In the genomic region with DNA sequence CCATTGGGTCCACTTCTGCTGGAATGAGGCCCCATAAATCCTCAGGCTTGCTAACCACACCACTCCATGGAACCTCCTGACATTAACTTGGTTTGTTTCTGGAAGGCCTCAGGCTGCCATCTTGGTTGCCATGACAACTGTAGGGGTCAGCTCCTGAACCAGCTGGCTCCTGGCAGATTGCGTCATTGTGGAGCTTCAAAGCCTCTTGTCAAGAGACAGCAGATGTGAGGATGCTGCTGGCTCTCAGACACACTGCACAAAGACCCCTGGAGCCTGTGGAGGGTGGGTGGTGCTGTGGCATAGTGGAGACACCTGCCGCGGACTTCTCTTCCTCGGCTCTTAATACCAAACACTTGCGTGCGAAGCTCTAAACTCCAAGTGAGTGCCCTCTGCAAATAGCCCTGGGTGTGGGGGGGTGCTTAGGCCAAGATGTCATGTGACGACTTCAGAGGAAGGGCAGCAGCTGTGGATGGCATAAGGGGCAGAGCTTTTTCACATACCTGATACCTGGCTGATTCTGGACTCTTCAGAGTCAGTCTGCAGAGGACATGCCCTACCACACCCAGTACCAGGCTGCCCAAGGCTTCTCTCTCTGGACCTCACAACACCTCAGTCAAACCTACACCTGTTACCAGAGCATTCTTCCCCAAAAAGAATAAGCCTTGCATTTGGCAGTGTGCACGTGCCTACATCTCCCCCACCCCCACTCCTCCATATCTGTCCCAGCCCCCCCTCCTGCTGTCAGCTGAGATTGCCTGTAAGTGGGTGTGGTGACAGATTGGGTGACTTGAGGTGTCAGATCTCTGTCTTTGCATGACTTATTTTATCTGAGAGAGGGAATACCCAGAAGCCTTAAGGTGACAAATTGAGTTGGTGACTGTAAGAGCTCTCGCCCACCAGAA, we compare ENCODE assay signal across 11 mouse cellular contexts. TPM values are rescaled to one million over a fixed set of nuclear protein-coding genes. Genes with fewer than 3 reads are reported as not detected.
DNase-seq lines count a peak whose midpoint lies in the region; ATAC-seq and TF ChIP-seq lines count a peak whose summit lies in the region.
"Had no signal": no experiment of that assay in that cellular context is flagged by ENCODE, and none has a peak within 500 bp of the region (broad histone marks: within the 10 kb centered on the region; RNA-seq: fewer than 3 reads in every experiment).

No protein-coding gene starts in this region.

- H3K4me3 ChIP-seq in heart, postnatal 0 days (ENCODE audit: low read depth, low read length) = no peak overlapping the region
- no peak overlapping the region for H3K4me3 ChIP-seq in forebrain, postnatal 0 days (ENCODE audit: low read depth, low read length)
- H3K4me3 ChIP-seq in midbrain, embryonic 16.5 days (ENCODE audit: low read depth, low read length) = no peak overlapping the region
- H3K4me3 ChIP-seq: lung, embryonic 15.5 days had no signal

- H3K9ac ChIP-seq in heart, postnatal 0 days (replicated peaks; ENCODE audit: low read depth, low read length) = no peak overlapping the region
- H3K9ac ChIP-seq in forebrain, postnatal 0 days = no peak overlapping the region
- H3K9ac ChIP-seq in midbrain, embryonic 16.5 days (ENCODE audit: low read depth, low read length) = no peak overlapping the region
- H3K9ac ChIP-seq: lung, embryonic 15.5 days had no signal

- no peaks in the 10 kb centered on the region for H3K27me3 ChIP-seq in heart, postnatal 0 days (ENCODE audit: control insufficient read depth, insufficient read depth, low read length)
- H3K27me3 ChIP-seq in forebrain, postnatal 0 days (ENCODE audit: insufficient read depth, low read length) = no peaks in the 10 kb centered on the region
- H3K27me3 ChIP-seq in midbrain, embryonic 16.5 days (ENCODE audit: control insufficient read depth, insufficient read depth, low read depth, low read length) = no peaks in the 10 kb centered on the region
- H3K27me3 ChIP-seq: lung, embryonic 15.5 days had no signal

- H3K4me1 ChIP-seq in heart, postnatal 0 days (ENCODE audit: control insufficient read depth, insufficient read depth) = 0 out of 2 replicates have a peak, but pooled peaks cover 6% of the 10 kb centered on the region
- no peaks in the 10 kb centered on the region for H3K4me1 ChIP-seq in forebrain, postnatal 0 days (ENCODE audit: insufficient read depth)
- peaks cover 8% of the 10 kb centered on the region for H3K4me1 ChIP-seq in midbrain, embryonic 16.5 days (ENCODE audit: control insufficient read depth, insufficient read depth, low read length)
- H3K4me1 ChIP-seq: lung, embryonic 15.5 days had no signal

- intact Hi-C loops in heart, postnatal 36 days (cut with DNase I) = loop anchor here (5.0 kb wide), 1 partner anchor 327 kb away; no protein-coding TSS in a partner anchor

- H3K4me2 ChIP-seq in heart, postnatal 0 days (ENCODE audit: low read depth, low read length) = no peak overlapping the region
- no peak overlapping the region for H3K4me2 ChIP-seq in forebrain, postnatal 0 days (ENCODE audit: low read depth)
- H3K4me2 ChIP-seq in midbrain, embryonic 16.5 days (ENCODE audit: low read length) = no peak overlapping the region
- H3K4me2 ChIP-seq: lung, embryonic 15.5 days had no signal

- TF ChIP-seq EP300 in heart, postnatal 0 days (IDR thresholded peaks at IDR 0.05; ENCODE audit: low read depth) = 0 out of 2 replicates have a peak, but pooled peaks have one; percentile 50

- peak; percentile 34 for ATAC-seq in heart, postnatal 0 days (ENCODE audit: insufficient read depth, low read depth)
- ATAC-seq in forebrain, postnatal 0 days = peak; percentile 75
- ATAC-seq in midbrain, embryonic 16.5 days = 0 out of 2 replicates have a peak, but pooled peaks have one; percentile 45
- no peak for ATAC-seq in monocyte, adult 5-6 weeks (replicated peaks; ENCODE audit: insufficient number of reproducible peaks, low FRiP score, low TSS enrichment, poor library complexity, severe bottlenecking)

- peak overlapping the region; percentile 27; the same call in 1 of the 2 replicates for H3K27ac ChIP-seq in heart, postnatal 0 days (ENCODE audit: low read depth)
- H3K27ac ChIP-seq in forebrain, postnatal 0 days (ENCODE audit: low read depth, low read length) = peak overlapping the region; percentile 50; the same call in 1 of the 2 replicates
- peak overlapping the region; percentile 61 for H3K27ac ChIP-seq in midbrain, embryonic 16.5 days (ENCODE audit: low read length)
- H3K27ac ChIP-seq: lung, embryonic 15.5 days; stomach, postnatal 0 days had no signal

- WGBS in heart, postnatal 0 days = 63% methylated on average over 9 of the region's 9 CpGs
- WGBS in forebrain, postnatal 0 days = 62% methylated on average over 9 of the region's 9 CpGs
- WGBS in midbrain, embryonic 16.5 days = 42% methylated on average over 9 of the region's 9 CpGs

- no peak for TF ChIP-seq CTCF in heart, postnatal 0 days (IDR thresholded peaks at IDR 0.05; ENCODE audit: low read depth)
- TF ChIP-seq CTCF in forebrain, postnatal 0 days (IDR thresholded peaks at IDR 0.05; ENCODE audit: low read depth) = no peak

- peaks cover 44% of the 10 kb centered on the region for H3K36me3 ChIP-seq in heart, postnatal 0 days (replicated peaks; ENCODE audit: control insufficient read depth, insufficient read depth, low read length)
- H3K36me3 ChIP-seq in forebrain, postnatal 0 days (ENCODE audit: insufficient read depth) = peaks cover 70% of the 10 kb centered on the region
- peaks cover 57% of the 10 kb centered on the region for H3K36me3 ChIP-seq in midbrain, embryonic 16.5 days (ENCODE audit: control insufficient read depth, insufficient read depth, low read length)

- peak; percentile 39 for DNase-seq in heart, postnatal 0 days (ENCODE audit: low spot score)
- no peak for DNase-seq in heart, postnatal 36 days
- peak; percentile 78 for DNase-seq in embryo, embryonic 10 days (ENCODE audit: low spot score)
- DNase-seq in forebrain, postnatal 0 days = peak; percentile 39
- DNase-seq in cerebellum, adult 18-20 months = no peak
- DNase-seq in adrenal gland, adult (ENCODE audit: inconsistent age in 2 of 2, low spot score in 1 of 2) = no peak
- DNase-seq: adrenal gland, postnatal 25 days had no signal

- no peaks in the 10 kb centered on the region for H3K9me3 ChIP-seq in heart, postnatal 0 days (replicated peaks; ENCODE audit: control insufficient read depth, low read length)
- H3K9me3 ChIP-seq in forebrain, postnatal 0 days (ENCODE audit: low read length) = no peaks in the 10 kb centered on the region
- H3K9me3 ChIP-seq in midbrain, embryonic 16.5 days (replicated peaks; ENCODE audit: control insufficient read depth, low read length, poor library complexity, severe bottlenecking) = no peaks in the 10 kb centered on the region
- H3K9me3 ChIP-seq: lung, embryonic 15.5 days had no signal

RNA-seq across cellular contexts. Expression of gene Atp6v0e, which starts 18.3 kb away (rescaled TPM):
- 224 and 298 TPM in 2 replicates for total RNA-seq in heart, postnatal 0 days (2014; rRNA removed; ENCODE audit: low replicate concordance)
- 206 and 223 TPM in 2 replicates for polyA plus RNA-seq in heart, postnatal 0 days (2015; fragmentation: Nextera tagmentation; extraction: Ambion mirVana)
- 10 to 100 TPM; 58.6 to 68.7 TPM for total RNA-seq in heart, postnatal 36 days (2021)
- 60.2 and 71.9 TPM in 2 replicates for total RNA-seq in forebrain, postnatal 0 days (2014; rRNA removed)
- 106 and 139 TPM in 2 replicates for polyA plus RNA-seq in forebrain, postnatal 0 days (2015; fragmentation: Nextera tagmentation; extraction: Ambion mirVana)
- 77.2 and 83.0 TPM in 2 replicates for polyA plus RNA-seq in midbrain, embryonic 16.5 days (2015; fragmentation: Nextera tagmentation; extraction: Ambion mirVana)
- total RNA-seq in monocyte, adult 5-6 weeks (2017) = 314 to 369 TPM (median 315 TPM) in 3 replicates

Comparison
In these comparisons a context has a peak if more than half of its experiments do, and no peak if none do; other contexts are left out.
1. DNase-seq: peak in heart, postnatal 0 days (single experiment), embryo, embryonic 10 days (single experiment) and forebrain, postnatal 0 days (single experiment); none in heart, postnatal 36 days (0 of 2), cerebellum, adult 18-20 months (0 of 2) and adrenal gland, adult (0 of 2).
2. Peak in every context shown above with its lines, with median percentiles within 50 percentile points of each other: H3K27ac ChIP-seq.